Mouse (Mus musculus) spleen, adult 2 months (tissue): ENCODE results near the gene Gm8050. TPM values are rescaled to one million over a fixed set of nuclear protein-coding genes. Genes with fewer than 3 reads are reported as not detected.
"Not testable (repeated sequence)": the region's sequence is repeated elsewhere in the genome, so short reads cannot be mapped to it uniquely, and the experiment has no call there.

Experiments used
- DNase-seq, 2 experiments: peaks; one replicate each; pipeline versions ENCODE4 v3.0.0 to v3.0.0-alpha.2; 2012 to 2021; ENCODE audit warnings: low spot score in 2 of 2, low read depth in 1 of 2
- H3K27ac ChIP-seq: fragments of 200-500 bp; 2 replicates; pipeline ENCODE4 v1.5.1; 2012; ENCODE audit warnings: low read length, inconsistent platforms; ENCODE audit not compliant: insufficient read depth
- H3K27me3 ChIP-seq: fragments of 200-500 bp; 2 replicates; pipeline ENCODE4 v1.6.1; 2012; ENCODE audit warnings: mild to moderate bottlenecking, moderate library complexity, low read length, inconsistent platforms; ENCODE audit not compliant: control insufficient read depth, insufficient read depth
- H3K36me3 ChIP-seq: fragments of 200-500 bp; 2 replicates; pipeline ENCODE4 v1.6.1; 2012; ENCODE audit warnings: mild to moderate bottlenecking, low read length, inconsistent platforms; ENCODE audit not compliant: control insufficient read depth, insufficient read depth
- H3K4me1 ChIP-seq: fragments of 200-500 bp; 2 replicates; pipeline ENCODE4 v1.6.1; 2011; ENCODE audit warnings: inconsistent platforms; ENCODE audit not compliant: control insufficient read depth, insufficient read depth, insufficient read length
- H3K4me3 ChIP-seq: fragments of 200-500 bp; 2 replicates; pipeline ENCODE4 v1.5.1; 2011; ENCODE audit warnings: mild to moderate bottlenecking, inconsistent platforms; ENCODE audit not compliant: insufficient read depth, insufficient read length; ENCODE audit errors: extremely low read depth
- WGBS: fragments of 180-500 bp; shearing (Covaris S2); methylation state at CpG from one replicate; pipeline ENCODE4 v1.1.7; 2018; 5-methylcytosine and 5-hydroxymethylcytosine counted together
- polyA plus RNA-seq: library from polyadenylated mRNA; depleted of rRNA; stranded (reverse); fragments of >200 nt; gene quantifications from 2 replicates; pipeline ENCODE4 v1.2.3, GENCODE M21; 2012; rRNA removed

Gm8050 gene
- polyA plus RNA-seq, result not detected in 2 replicates

DNA sequence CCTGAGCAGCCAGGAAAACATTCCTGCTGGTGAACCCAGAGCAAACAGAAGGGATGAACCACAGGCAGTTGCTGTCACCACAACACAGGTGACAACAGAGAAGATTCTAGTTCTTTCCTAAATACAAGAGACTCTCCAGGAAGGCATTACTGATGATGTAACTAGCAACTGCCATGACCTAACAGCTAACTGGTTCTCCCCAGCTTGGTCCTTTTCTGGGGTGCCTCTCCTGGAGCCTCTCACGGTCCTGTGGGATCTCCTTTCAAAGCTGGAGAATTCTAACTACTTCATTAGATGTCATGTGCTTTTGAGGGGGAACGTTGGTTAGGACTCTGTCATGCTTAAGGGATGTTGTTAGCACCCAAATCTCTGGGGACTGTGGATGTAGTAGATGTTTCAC is at the start of gene Gm8050:
Gene Gm8050, minus strand, starts transcription at position 101 of the 400 bp plus-strand sequence.
- H3K4me3 ChIP-seq, H3K27ac ChIP-seq, DNase-seq, H3K27me3 ChIP-seq, H3K4me1 ChIP-seq, H3K36me3 ChIP-seq: not testable (repeated sequence)
- 63% methylated on average over 1 of the region's 2 CpGs for WGBS

DNA sequence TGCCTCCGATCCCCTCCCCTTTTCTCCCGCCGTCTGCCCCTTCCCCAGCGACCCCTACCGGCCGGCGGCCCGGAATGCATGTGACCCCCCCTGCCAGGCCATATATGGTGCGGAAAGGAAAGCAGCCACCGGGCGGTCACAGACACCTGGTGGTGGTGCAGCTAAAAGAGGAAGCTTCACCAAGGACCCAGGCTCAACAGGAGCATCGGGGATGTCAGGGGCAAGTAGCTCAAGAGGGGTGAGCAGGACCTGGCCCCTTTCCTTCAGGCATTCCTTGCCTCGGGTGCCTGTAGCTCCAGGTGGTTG is 37.1 kb upstream of the Gm8050 start:
- H3K27me3 ChIP-seq, H3K4me1 ChIP-seq, H3K27ac ChIP-seq, H3K36me3 ChIP-seq: not testable (repeated sequence)
- peak overlapping the region; percentile 18; the same call in 1 of the 2 replicates for H3K4me3 ChIP-seq
- DNase-seq, result peak in 1 of 2 experiments; percentile 2
- WGBS, result 3% methylated on average over 4 of the region's 13 CpGs

DNA sequence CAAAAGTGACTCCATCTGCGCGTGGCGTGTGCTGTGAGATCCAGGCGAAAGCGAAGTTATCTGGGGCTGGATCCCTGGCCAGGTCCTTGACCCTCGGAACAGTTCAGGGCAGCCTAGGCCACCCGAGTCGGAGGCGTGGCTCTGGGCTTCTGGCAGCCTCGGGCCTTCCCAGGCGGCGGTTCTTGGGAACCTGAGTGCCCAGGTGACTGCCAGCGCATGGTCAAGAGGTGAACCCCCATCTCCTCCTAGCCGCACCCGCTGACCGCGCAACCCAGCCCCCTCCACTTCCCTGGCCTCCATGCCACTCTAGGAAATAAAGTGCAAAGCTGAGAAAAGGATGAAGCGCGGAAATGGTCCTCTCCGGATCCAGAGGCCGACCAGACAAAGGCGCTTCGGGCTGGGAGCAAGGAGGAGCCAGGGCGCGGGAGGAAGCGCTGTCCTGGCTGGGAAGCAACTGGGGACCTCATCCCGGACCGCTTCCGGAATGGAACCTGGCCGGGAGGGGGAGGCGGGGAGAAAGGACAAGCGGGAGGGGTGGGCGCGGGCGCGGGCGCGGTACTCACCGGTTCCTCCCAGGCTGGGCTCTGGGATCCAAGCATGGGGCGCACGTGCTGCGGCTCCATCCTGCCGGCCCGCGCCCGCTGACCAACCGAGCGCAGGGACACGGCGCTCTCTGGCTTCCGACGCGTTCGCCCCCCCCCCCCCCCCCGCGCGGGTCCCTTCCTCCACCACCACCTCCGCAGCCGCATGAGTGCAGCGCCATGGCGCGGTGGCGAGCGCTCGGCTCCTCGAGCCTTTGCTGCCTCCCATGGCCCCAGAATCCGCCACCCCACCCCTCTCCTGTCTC is 36.6 kb upstream of the Gm8050 start:
- not testable (repeated sequence) for H3K27ac ChIP-seq, H3K27me3 ChIP-seq, H3K4me1 ChIP-seq, DNase-seq, H3K36me3 ChIP-seq
- under 1% methylated on average over 25 of the region's 67 CpGs for WGBS
- H3K4me3 ChIP-seq, result peak overlapping the region; percentile 27; the same call in 1 of the 2 replicates

DNA sequence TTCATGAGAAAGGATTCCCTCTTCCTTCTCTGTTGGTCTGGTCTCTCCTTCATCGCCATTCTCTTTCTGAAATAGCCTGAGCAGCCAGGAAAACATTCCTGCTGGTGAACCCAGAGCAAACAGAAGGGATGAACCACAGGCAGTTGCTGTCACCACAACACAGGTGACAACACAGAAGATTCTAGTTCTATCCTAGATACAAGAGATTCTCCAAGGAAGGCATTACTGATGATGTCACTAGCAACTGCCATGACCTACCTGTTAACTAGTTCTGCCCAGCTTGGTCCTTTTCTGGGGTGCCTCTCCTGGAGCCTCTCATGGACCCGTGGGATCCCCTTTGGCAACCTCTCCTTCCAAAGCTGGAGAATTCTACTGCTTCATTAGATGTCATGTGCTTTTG is 22.2 kb upstream of the Gm8050 start, which contains the start of gene Gm3636:
Gene Gm3636, minus strand, starts transcription at position 101 of the 400 bp plus-strand sequence.
- not testable (repeated sequence) for H3K36me3 ChIP-seq, H3K27ac ChIP-seq, H3K27me3 ChIP-seq, H3K4me3 ChIP-seq, DNase-seq, H3K4me1 ChIP-seq
- WGBS, result no CpG with 5 or more reads among the region's 2 CpGs

DNA sequence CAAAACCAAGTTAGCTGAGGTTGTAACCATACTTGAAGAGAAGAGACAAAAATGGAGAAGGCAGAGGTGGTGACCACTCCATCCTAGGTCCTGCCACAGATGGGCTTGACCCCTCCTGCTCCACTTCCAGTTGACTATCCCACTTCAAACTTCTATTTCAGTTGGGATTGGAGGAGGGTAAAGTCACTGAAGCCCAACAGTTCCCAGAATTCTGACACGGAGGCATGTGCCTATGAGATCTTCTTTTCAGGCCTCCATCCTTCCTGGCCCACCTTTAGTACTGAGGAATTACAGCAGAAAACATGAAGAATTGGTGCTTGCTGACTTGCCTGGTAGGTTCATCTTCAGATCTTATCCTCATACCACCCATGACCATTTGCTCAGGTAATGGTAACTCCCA is 36.0 kb downstream of the Gm8050 start, which contains the start of gene Gm10251:
Gene Gm10251, minus strand, starts transcription at position 101 of the 400 bp plus-strand sequence.
- H3K27ac ChIP-seq, H3K27me3 ChIP-seq, H3K36me3 ChIP-seq, H3K4me3 ChIP-seq, H3K4me1 ChIP-seq, DNase-seq: not testable (repeated sequence)
- no CpG with 5 or more reads among the region's 1 CpGs for WGBS

Other genes with a start within 250 kb of the Gm8050 start
- not detected in 2 replicates for gene Gm8356, start 183.0 kb downstream of the Gm8050 start, polyA plus RNA-seq
- gene Gm3629, start 129.6 kb downstream of the Gm8050 start, polyA plus RNA-seq, result 0.11 TPM in 1 of 2 replicates, not detected in the other
- gene Gm3460, start 97.8 kb downstream of the Gm8050 start, polyA plus RNA-seq, result not detected in 2 replicates
- gene Gm10251, start 36.1 kb downstream of the Gm8050 start, polyA plus RNA-seq, result not detected in 2 replicates
- gene Gm3636, start 22.1 kb upstream of the Gm8050 start, polyA plus RNA-seq, result 0.23 and 0.41 TPM in 2 replicates
- gene Gm8362, start 54.2 kb upstream of the Gm8050 start, polyA plus RNA-seq, result not detected in 2 replicates
- not detected in 2 replicates for gene Gm3642, start 120.1 kb upstream of the Gm8050 start, polyA plus RNA-seq
- not detected in 2 replicates for gene Gm3667, start 169.7 kb upstream of the Gm8050 start, polyA plus RNA-seq